Mouse (Mus musculus): ENCODE measurements around the gene Fam217b. TPM values are rescaled to one million over a fixed set of nuclear protein-coding genes. Genes with fewer than 3 reads are reported as not detected.

The Fam217b gene
- total RNA-seq (2014; rRNA removed) (13.8 and 22.2 TPM in 2 replicates), polyA plus RNA-seq (2015; fragmentation: Nextera tagmentation; extraction: Ambion mirVana) (10.9 and 15.0 TPM in 2 replicates)

DNA sequence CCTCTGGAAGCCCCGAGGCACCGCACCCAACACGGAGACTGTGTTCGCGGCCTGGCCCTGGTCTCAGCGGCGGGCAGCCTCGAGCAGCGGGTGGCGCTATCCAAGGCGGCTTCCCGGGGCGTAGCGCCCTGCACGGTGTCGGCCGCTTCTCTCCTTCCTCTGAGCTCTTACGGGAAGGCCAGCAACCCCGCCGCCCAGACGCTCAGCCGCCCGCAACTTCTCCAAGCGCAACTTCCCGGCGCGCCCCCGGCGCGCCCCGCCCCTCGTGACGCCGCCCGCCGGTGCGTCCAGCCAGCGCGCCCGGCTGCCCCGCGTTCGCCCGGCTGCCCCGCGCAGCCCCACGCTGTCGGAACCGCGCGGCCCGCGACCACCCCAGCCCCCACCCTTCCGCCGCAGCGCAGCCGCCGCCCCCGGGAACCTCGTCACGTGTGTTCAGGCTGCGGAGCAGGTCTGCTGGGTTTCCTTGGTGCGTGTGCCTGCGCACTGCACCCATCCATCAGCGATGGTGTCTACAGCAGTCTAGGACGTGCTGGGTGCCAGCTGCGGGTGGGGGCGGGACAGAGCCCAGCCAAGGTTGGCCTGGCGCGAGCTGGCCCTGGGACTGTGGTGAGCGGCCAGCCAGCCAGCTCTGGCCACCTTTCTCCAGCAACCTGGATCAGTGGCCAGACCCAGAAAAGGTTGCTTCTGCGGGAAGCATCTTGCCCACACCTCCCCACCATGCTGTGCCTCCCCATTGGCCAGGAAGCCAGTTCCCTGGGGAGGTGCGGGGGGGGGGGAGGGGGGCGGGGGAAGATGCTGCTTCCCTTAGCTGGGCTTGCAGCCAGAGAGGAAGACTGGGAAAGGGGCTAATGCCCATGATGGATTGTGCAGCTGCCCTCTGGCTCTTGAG is at the start of gene Fam217b, which contains the start of gene Ppp1r3d:
Gene Fam217b, plus strand, starts transcription at position 264 of the 889 bp plus-strand sequence.
Gene Ppp1r3d, minus strand, starts transcription at position 212 of the 889 bp plus-strand sequence.
- H3K9me3 ChIP-seq (ENCODE audit: low read length) = no peaks in the 10 kb centered on the region
- ATAC-seq (peak; percentile 89), DNase-seq (peak; percentile 71)
- peak within 1 kb of the TSS; percentile 66 for H3K27ac ChIP-seq (ENCODE audit: low read depth, low read length)
- H3K36me3 ChIP-seq (ENCODE audit: insufficient read depth) = no peaks in the 10 kb centered on the region
- H3K4me1 ChIP-seq (ENCODE audit: insufficient read depth) = 0 out of 2 replicates have a peak, but pooled peaks cover 3% of the 10 kb centered on the region
- no peaks in the 10 kb centered on the region for H3K27me3 ChIP-seq (ENCODE audit: insufficient read depth, low read length)
- peak within 1 kb of the TSS; percentile 54 for H3K9ac ChIP-seq
- H3K4me3 ChIP-seq (ENCODE audit: low read depth, low read length) = peak within 1 kb of the TSS; percentile 72
- TF ChIP-seq CTCF (IDR thresholded peaks at IDR 0.05; ENCODE audit: low read depth) = peak; percentile 22; the same call in 1 of the 2 replicates
- WGBS = 3% methylated on average over 72 of the region's 74 CpGs
- peak within 1 kb of the TSS; percentile 99 for H3K4me2 ChIP-seq (ENCODE audit: low read depth)

- no peak within 1 kb of the TSS for H3K9ac ChIP-seq
- no peak within 1 kb of the TSS for H3K27ac ChIP-seq (ENCODE audit: low read depth, low read length)
- 91% methylated on average over 52 of the region's 52 CpGs for WGBS
- H3K36me3 ChIP-seq (ENCODE audit: insufficient read depth) = no peaks in the 10 kb centered on the region
- no peaks in the 10 kb centered on the region for H3K27me3 ChIP-seq (ENCODE audit: insufficient read depth, low read length)
- H3K9me3 ChIP-seq (ENCODE audit: low read length) = no peaks in the 10 kb centered on the region
- TF ChIP-seq CTCF (IDR thresholded peaks at IDR 0.05; ENCODE audit: low read depth) = peak; percentile 41; the same call in 1 of the 2 replicates
- H3K4me2 ChIP-seq (ENCODE audit: low read depth) = no peak within 1 kb of the TSS
- no peak within 1 kb of the TSS for H3K4me3 ChIP-seq (ENCODE audit: low read depth, low read length)
- ATAC-seq = no peak
- no peaks in the 10 kb centered on the region for H3K4me1 ChIP-seq (ENCODE audit: insufficient read depth)
- no peak for DNase-seq
Observed at GRCm38 (mm10) chr2:178407053-178407815, 7.1 kb upstream of the Fam217b start, which contains the start of gene Sycp2. TSS of gene Sycp2 (minus strand) at chr2:178407685.

DNA sequence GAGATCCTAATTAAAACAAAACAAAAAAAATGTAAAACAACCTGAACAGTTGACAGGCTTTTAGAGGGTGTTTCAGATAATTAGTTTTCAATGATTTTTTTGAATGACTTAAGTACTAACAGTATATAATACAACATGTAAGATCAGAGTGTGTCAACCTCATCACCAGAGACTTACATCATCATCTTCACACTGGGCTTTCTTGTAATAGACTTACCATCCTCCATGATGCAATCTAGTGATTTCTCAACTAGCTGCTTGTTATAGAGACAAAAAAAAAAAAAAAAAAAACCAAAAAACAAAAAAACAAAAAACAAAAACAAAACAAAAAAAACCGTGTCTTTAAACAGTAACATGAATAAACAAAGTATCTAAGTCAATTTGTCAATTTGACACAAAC is 5.3 kb upstream of the Fam217b start:
- no peaks in the 10 kb centered on the region for H3K27me3 ChIP-seq (ENCODE audit: insufficient read depth, low read length)
- no peak overlapping the region for H3K9ac ChIP-seq
- no peaks in the 10 kb centered on the region for H3K36me3 ChIP-seq (ENCODE audit: insufficient read depth)
- no peak overlapping the region for H3K27ac ChIP-seq (ENCODE audit: low read depth, low read length)
- no peaks in the 10 kb centered on the region for H3K9me3 ChIP-seq (ENCODE audit: low read length)
- H3K4me3 ChIP-seq (ENCODE audit: low read depth, low read length) = no peak overlapping the region
- ATAC-seq = no peak
- no peak for DNase-seq
- no peaks in the 10 kb centered on the region for H3K4me1 ChIP-seq (ENCODE audit: insufficient read depth)
- TF ChIP-seq CTCF (IDR thresholded peaks at IDR 0.05; ENCODE audit: low read depth) = no peak
- H3K4me2 ChIP-seq (ENCODE audit: low read depth) = no peak overlapping the region
- WGBS = 57% methylated on average over 1 of the region's 1 CpGs

- ATAC-seq = no peak
- no peak for TF ChIP-seq CTCF (IDR thresholded peaks at IDR 0.05; ENCODE audit: low read depth)
- Histone ChIP-seq H3K27me3 (ENCODE audit: insufficient read depth, low read length) (no peaks in the 10 kb centered on the region), H3K36me3 (ENCODE audit: insufficient read depth) (no peaks in the 10 kb centered on the region), H3K4me1 (ENCODE audit: insufficient read depth) (0 out of 2 replicates have a peak, but pooled peaks cover 3% of the 10 kb centered on the region), H3K4me2 (ENCODE audit: low read depth) (no peak overlapping the region), H3K27ac (ENCODE audit: low read depth, low read length) (no peak overlapping the region), H3K9me3 (ENCODE audit: low read length) (no peaks in the 10 kb centered on the region), H3K9ac (no peak overlapping the region), H3K4me3 (ENCODE audit: low read depth, low read length) (no peak overlapping the region)
- 87% methylated on average over 6 of the region's 6 CpGs for WGBS
- no peak for DNase-seq
Observed at GRCm38 (mm10) chr2:178410286-178410685, 4.0 kb upstream of the Fam217b start.

DNA sequence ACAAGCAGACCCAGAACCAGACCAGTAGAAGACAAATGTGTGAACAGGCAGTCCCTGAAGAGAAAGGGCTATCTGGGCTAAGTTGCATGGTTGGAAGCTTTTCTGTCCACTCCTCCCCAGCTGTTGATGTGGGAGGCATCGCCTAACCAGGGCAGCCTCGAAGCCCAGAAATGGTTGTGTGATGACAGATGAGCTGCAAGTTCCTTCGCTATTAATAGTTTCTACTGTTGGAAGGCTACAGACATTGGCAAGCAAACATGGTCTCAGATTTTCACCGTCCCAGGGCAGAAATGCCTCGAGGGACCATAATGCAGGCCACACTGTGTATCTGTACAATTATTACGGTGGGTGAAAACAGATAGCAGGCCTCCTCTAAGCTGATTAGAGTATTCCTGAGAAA is 1.7 kb upstream of the Fam217b start:
- H3K9me3 ChIP-seq (ENCODE audit: low read length) = no peaks in the 10 kb centered on the region
- no peak overlapping the region for H3K9ac ChIP-seq
- H3K27ac ChIP-seq (ENCODE audit: low read depth, low read length) = no peak overlapping the region
- WGBS = 70% methylated on average over 6 of the region's 6 CpGs
- 0 out of 2 replicates have a peak, but pooled peaks cover 3% of the 10 kb centered on the region for H3K4me1 ChIP-seq (ENCODE audit: insufficient read depth)
- no peak overlapping the region for H3K4me3 ChIP-seq (ENCODE audit: low read depth, low read length)
- no peak for DNase-seq
- no peak for ATAC-seq
- no peaks in the 10 kb centered on the region for H3K27me3 ChIP-seq (ENCODE audit: insufficient read depth, low read length)
- H3K36me3 ChIP-seq (ENCODE audit: insufficient read depth) = no peaks in the 10 kb centered on the region
- TF ChIP-seq CTCF (IDR thresholded peaks at IDR 0.05; ENCODE audit: low read depth) = no peak
- no peak overlapping the region for H3K4me2 ChIP-seq (ENCODE audit: low read depth)

GRCm38 (mm10) chr2:178413081-178413480 is 1.2 kb upstream of the Fam217b start:
- peak overlapping the region; percentile 72; the same call in 1 of the 2 replicates for H3K4me3 ChIP-seq (ENCODE audit: low read depth, low read length)
- no peaks in the 10 kb centered on the region for H3K9me3 ChIP-seq (ENCODE audit: low read length)
- peak overlapping the region; percentile 99 for H3K4me2 ChIP-seq (ENCODE audit: low read depth)
- H3K27ac ChIP-seq (ENCODE audit: low read depth, low read length) = no peak overlapping the region
- DNase-seq (no peak), ATAC-seq (no peak)
- H3K4me1 ChIP-seq (ENCODE audit: insufficient read depth) = 0 out of 2 replicates have a peak, but pooled peaks cover 3% of the 10 kb centered on the region
- no peaks in the 10 kb centered on the region for H3K36me3 ChIP-seq (ENCODE audit: insufficient read depth)
- WGBS = 71% methylated on average over 13 of the region's 13 CpGs
- no peak for TF ChIP-seq CTCF (IDR thresholded peaks at IDR 0.05; ENCODE audit: low read depth)
- no peaks in the 10 kb centered on the region for H3K27me3 ChIP-seq (ENCODE audit: insufficient read depth, low read length)
- H3K9ac ChIP-seq = no peak overlapping the region

Measured in forebrain, postnatal 0 days (tissue).